Mouse (Mus musculus) yolk sac, embryonic 10.5 days (tissue): ENCODE measurements around the gene Litaf.

Experiments
- DNase-seq: peaks from one replicate; pipeline ENCODE4 v3.0.0-alpha.2; 2017; ENCODE audit warnings: low spot score

The Litaf gene

DNA sequence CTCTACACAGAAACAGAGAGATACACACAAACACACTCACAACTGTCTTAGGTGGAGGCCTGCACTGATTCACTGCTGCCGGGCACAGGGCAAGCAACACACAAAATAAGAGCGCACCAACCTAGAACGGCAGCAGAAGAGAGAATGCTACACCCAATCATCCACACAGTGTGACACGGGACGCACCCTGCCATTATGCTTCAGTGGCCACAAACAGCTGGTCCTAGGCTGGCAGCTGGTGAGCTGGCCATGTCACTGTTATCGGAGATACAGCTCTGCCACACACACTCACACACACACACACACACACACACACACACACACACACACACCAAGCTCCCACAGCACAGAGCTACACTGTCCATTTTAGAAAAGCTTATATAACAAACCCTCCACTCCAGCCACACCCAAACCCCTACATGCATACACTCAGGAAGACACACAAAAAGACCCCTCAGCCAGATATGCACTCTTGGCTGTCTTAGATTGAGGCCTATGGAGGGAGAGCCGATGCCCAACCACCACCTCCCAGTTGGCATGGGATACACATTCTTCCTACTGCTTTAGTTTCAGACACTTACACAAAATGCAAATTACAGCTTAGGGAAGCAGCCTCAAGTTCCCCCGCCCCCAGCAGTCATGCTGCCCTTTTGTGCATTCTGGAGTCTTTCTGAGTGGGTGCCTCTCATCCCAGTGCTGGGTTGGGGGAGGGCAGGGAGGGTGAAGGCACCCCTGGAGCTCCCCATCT, 108.8 kb downstream of the Litaf start:
- DNase-seq = no peak

DNA sequence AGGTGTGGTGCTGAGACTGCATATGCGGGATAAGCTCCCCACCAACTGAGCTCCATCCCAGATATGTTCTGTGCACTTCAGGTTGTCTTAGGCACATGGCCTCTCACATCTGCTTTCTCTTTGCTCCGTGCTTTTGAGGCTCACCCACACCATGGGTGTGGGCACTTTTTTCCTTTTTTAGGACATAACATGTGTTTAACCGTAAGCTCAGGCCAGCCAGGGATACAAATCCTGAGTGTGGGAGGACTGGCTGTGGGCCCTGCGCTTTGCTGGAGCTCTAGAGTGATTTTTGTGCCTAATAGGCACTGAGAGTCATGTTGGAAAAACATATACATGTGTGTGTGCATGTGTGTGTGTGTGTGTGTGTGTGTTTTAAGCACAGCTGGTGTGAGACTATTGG, 110.9 kb downstream of the Litaf start:
- no peak for DNase-seq

DNA sequence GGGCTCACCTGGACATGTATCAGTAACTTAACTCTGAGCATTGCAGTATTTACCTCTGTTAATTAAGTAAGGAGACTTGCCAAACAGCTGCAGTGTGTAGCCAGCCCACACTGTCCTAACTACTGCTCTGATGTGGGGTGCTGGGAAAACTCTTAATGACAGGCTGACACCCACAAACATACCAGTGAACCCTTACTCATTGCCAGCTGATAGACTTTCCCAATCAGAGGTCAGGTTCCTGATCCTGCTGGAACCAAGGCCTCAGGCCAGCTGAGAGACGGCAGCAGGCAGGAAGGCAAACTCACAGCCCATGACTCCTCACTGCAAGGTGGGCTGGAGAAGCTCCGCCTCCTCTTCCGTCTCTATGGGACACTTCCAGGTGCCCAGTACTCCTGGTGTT, 113.1 kb downstream of the Litaf start:
- DNase-seq = no peak

DNA sequence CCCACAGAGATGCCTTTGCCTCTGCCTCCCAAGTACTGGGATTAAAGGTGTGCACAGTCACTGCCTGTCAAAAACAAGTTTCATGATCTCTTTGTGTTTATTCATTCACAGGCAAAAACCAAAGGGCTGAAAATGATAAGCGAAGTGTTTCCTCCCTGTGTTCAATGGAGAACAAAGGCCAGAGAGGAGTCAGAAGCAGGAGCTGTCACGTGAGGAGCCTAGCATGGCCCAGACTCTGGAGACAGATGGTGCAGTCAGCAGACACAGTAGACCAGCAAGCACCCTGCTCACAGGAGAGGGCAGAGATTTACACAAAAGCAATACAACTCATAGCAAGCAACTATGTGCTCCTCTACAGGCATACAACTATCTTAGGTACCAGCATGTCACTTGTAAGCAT, 113.9 kb downstream of the Litaf start:
- peak; percentile 50 for DNase-seq

DNA sequence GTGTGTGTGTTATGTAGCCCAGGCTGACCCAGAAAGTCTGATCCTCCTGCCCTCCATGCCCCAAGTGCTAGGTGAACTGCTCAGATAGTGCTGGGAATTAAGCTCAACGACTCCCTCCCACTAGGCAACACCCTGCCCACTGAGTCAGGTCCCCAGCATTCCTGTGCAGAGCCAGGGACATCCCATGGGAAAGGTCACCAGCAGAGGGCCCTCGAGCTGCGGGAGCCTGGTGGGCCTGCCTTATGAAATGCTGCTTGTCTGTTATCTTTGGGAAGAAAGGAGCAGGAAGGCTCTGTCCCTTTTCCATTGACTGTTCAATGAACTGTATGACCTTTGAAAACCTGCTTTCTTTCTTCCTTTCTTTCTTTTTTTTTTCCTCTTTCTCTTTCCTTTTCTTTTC, 114.4 kb downstream of the Litaf start:
- DNase-seq = peak; percentile 39

DNA sequence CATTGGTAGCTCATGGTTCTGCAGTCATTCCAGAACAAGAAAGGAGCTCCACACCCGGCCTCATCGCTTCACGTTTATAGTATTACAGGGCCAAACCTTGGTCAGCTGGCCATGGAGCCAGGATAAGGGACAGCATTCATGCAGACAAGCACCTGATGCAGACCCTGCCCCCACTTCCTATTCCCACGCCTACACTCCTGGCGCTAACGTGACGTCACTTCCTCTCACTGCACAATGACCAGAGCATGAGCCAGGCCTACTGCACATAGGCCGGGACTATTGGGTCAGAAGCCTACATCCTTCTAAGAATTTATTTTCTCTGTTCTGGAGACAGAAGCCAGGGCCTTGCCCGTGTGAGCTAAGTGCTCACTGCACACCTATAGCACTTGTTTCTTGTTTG, 115.4 kb downstream of the Litaf start:
- no peak for DNase-seq

DNA sequence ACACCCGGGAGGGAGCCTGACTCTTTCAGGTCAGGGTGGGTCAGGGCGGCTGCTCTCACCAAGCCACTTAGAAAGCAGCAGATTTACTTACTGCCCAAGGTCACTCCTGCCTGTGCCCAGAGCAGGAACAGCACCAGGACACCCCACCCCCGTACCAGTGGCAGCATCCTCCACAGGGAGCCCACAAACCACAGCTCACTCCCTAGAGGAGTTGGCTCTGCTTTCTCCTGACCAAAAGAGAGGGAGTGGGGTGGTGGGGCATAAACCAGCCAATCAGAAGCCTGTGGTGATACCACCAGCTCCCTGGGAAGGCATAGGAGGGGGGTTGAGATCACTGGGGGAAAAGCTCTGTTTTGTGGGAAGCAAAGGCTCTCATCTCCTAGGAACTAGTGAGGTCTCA, 118.2 kb downstream of the Litaf start:
- DNase-seq = no peak

DNA sequence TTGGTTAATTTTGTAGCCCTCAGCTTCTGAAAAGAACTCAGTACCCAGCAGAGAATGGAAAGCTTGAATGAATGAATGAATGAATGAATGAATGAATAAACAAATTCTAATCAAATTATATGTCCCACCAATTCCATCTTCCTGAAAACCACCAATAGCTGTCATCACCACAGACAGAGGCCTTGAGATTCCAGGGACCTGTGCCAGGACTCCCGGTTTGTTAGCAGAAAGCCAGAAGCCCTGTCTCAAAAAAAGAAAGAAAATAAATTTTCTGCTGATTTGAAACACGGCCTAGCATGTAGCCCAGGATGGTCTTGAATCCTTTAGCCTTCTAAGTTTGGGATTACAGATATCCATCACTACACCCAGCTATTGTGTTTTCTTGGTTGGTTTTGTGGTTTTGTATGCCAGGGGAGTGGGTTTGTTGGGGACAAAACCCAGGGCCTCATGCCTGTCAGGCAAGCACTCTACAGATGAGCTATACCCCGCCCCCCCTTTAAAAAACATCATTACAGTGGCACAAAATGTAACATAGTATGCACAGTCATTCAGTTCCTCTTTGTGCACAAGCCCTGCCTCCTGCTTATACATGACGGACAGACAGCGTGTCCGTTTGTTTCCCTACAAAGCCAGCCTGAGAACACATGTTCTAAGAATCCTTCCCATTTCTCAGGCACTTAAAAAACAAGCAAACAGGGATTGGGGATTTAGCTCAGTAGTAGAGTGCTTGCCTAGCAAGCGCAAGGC, 120.4 kb downstream of the Litaf start:
- no peak for DNase-seq

DNA sequence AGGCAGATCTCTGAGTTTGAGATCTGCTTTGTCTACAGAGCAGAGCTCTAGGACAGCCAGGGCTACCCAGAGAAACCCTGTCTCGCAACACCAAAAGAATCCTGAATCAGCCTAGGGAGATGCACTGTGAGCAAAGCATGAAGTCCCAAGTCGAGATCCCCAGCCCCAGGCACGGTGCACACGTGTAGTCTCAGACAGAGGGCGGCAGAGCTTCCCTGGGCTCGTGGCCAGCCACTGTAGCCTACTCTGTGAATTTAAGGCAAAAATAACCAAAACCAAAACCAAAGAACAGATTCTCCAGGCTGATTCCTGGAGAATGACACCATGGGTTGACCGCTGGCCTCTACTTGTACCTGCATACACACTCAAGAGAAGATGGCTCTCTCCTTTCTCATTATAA, 121.4 kb downstream of the Litaf start:
- DNase-seq = no peak

DNA sequence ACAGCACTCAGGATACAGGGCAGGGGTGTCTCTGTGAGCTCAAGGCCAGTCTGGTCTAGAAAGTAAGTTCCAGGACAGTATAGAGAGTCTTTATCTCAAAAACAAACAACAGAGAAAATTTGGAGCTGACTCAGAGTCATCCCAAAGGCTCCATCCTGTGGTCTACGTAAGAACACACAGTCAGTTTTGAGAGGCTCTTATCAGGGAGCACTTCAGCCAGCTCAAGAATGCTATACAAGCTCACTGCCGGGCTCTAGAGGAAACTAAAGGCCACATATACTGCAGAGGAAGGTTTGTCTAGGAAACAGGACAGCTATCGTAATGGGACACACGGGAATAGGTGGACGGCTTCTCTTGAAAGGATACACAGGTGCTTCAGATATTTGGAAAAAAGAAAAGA, 122.7 kb downstream of the Litaf start:
- no peak for DNase-seq

DNA sequence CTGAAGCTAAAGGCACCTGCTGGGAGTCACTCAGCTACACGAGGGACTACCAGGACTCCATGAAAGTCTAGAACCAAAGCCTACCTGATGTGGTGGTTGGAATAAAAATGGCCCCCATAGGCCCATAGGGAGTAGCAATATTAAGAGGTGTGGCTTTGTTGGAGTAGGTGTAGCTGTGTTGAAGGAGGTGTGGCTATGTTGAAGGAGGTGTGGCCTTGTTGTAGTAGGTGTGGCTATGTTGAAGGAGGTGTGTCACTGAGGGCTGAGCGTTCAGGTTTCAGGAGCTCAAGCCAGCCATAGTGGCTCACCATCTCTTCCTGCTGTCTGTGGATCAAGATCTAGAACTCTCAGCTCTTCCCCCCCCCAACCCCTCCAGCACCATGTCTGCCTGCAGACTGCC, 125.3 kb downstream of the Litaf start:
- no peak for DNase-seq

DNA sequence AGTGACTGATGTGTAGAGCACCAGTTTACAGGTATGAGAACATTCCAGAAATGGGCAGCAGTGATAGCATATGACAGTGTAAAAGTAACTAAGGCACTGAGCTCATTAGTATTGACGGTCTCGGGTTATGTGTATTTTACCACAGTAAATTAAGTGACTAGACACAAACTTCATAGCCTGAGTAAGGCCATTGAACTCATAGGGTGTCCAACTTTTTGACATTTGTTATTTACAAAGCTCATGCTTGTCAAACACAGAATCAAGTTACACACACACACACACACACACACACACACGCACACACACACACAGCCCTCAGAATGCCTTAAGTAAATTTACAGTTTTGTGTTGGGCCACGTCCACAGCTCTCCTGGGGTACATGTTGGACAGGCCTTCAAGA, 126.0 kb downstream of the Litaf start:
- no peak for DNase-seq

DNA sequence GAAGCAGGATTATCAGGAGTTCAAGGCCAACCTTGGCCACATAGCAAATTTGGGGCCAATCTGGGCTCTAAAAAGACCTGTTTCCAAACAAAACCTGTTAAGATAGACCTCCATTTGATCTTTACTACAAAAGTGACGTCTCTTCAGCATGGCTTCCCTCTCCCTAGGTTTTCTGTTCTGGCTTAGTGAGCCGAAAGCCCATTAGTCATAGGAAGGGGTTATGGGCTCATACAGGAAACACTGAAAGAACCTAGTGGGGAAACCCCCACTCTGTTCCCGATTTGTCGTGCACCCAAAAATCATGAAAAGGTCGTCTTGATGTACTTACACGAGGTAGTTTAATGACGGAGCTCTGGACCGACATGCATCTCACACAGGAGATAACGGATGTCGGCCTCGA, 128.5 kb downstream of the Litaf start:
- no peak for DNase-seq

DNA sequence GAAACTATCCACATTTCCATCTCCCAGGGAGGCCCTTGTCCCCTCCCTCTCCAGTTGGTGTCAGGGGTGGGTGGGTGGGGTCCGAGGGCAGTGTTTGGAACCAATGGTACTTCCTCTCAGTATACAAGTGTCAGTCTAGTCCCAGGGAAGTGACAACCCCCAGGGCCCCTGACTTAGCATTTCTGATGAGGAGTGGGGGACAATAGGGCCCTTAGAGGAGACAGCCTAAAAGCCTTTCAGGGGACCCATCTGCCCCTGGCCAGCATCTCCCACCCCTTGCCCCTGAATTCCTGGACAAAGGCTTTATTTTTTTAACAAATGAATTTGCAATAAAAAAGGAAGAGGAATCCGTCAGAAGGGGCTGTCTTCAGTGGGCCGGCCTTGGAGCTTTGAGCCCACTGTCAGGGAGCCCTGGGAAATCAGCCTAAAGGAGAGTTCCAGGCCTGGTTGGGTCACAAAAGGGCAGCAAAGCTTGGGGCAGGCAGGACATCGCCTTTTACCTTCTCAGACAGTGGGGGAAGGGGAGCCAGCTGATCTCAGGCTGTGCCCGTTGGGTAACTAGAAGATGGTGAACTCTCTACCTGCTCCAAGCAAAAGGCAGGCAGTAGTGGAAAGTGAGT, 129.1 kb downstream of the Litaf start:
- DNase-seq = no peak

DNA sequence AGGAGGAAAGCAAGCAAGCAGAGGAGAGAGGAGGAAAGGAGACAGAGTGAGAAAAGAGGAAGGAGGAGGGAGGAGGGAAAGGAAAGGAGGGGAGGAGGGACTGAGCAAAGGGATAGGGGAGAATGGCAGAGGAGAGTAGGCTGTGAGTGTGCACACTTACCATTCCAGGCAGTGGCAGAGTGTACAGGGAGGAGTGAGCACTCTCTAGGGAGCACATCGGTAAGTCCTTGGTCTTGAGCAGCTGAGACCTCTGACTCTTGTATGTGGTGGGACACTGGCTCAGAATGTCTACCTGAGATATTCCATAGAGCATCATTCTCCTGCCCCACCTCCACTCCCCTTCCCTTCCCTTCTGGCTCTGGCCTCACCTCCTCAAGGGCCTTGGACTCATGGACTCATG, 131.9 kb downstream of the Litaf start:
- DNase-seq = no peak

DNA sequence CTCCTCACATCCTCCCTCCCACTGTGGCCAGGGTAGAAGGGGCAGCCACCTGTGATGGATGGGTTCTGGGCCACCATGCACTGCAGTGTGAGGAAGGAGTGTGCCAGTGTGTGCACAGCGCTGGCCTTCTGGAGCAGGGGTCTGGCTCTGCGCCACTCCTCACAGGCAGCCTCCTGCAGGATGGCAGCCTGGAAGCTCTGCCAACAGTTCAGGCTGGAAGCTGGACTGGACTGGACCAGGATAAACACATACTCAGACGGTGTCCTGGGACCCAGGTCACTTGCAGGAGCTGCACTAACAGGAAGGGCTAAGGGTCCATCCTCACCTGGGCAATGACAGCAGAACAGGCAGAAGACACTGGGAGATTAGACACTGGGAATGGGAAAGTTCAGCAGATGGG, 132.6 kb downstream of the Litaf start:
- no peak for DNase-seq

DNA sequence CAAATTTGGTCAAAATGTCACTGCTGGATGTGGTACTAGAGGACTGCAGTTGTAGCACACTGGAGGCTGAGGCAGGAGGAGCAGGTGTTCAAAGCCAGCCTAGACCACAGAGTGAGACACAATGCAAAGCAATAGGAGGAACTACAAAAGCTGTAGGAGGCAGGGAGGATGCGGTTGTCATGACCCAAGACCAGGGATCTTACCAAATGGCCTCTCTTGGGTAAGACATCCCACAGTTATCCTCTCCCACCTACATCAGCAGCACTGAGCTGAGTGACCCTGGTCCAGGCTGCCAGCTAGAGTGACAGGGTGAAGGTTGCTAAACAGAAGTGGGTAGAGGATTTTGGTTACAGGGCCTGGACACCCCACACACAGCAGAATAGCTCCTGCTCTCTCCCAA, 138.9 kb downstream of the Litaf start:
- DNase-seq = no peak

DNA sequence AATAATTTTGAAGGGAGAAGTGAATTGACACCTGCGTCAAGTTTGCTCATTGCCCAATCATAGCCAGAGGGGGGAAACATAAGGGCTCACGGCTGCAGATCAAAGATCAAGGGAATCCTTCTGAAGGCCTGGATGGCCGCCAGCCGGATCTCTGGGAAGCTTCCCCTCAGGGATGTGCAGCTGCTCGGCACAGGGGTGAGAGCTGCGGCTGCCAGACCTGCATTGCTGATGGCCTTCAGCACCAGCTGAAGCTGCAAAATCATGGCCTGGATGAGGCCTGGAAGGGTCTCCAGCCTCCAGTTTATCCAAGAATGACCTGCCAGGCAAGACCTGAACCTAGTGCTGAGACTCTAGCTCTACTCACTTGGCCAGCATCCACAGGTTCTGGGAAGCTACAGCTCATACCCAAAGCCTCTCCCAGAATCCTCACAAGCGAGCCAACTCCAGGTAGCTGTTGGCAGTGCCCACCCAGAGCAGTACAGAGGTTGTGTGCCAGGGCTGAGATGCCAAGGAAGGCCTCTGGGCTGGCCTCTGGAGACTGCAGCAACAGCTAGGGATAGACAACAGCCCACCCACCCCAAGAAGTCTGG, 140.3 kb downstream of the Litaf start:
- no peak for DNase-seq

DNA sequence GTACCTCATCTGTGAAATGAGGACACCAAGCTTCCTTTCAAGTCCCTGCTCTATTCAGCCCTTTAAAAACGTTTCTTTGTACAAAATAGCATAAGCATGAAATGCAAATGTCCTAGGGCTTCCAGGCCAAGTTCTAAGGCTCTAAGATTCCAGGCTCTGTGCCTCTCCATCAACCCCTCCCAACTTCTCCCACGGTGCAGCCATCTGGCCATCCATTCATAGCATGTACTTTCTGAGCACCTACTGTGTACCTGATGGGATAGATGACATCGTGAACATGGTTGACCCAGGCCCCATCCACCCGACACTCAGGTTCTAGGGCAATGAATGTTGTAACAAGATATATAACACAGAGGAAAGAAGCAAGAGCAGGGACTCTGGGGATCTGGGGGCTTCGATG, 142.4 kb downstream of the Litaf start:
- DNase-seq = no peak

DNA sequence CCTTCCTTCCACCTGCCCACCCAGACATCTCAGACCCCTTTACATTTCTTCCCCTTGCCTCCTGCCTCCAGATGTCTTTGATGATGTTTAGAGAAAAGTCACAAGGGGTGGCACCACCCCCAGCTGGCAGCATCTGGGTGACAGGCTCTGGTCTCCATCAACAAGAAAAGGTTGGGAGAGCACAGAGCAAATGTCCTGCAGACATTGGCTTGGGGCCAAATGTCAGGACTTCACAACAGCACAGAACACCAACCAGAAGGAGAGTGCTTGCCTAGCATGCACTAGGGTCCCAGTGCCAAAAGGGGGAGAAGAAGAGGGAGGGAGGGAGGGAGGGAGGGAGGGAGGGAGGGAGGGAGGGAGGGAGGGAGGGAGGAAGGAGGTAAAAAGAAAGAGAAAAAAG, 146.1 kb downstream of the Litaf start:
- no peak for DNase-seq

DNA sequence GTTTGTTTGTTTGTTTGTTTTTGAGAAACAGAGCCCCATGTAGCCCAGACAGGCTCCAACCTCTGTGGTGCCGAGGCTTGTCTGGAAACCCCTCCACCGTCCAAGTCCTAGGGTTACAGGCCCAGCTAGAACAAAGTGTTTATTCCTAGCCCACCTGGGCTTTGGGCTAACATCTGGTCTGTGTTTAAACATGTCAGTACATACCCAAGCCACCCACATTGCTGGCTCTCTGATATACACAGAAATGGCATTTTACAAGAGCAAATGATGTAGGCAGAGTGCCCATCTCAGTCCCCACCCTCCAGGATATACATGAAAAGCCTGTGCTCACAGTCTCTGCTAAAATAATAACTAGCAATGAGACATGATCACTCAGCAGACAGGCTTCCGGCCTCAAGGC, 149.7 kb downstream of the Litaf start:
- no peak for DNase-seq

DNA sequence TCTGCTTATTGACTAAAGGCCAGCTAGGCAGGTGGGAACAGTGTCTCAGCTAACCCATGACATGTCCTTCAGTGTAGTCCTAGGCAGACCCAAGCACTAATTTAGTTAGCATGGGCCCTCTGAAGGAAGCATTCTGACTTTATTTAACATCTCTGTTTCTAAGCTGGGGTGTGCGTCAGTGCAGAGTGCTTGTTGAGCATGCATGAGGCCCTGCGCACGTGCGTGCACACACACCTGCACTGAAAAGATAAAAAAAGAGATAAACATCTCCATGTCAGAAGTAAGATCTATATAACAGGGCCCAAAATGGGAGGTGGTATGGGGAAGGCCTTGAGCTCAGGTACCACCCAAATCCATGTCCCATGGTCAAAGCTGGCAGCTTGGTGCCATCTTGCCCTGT, 150.9 kb downstream of the Litaf start:
- DNase-seq = no peak

DNA sequence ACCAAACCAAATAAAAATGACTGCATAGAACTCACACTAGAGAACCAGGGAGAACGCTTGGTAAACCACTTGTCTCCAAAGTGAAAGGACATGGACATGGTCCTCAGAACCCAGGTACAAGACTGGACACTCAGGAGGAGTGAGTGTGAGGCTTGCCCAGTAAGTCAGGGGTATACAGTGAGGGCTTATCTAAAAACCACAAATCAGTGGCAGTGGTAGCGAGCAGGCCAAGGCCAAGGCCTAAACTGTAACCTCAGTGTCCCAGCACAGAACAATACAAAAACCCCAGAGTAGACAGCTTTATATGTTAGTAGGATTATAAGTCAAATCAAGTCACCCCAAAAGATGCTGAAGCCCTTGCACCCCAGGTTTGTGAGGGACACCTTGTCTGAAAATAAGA, 154.9 kb downstream of the Litaf start:
- no peak for DNase-seq
